Mouse (Mus musculus) hindbrain, postnatal 0 days (tissue): Measurements from ENCODE around the gene Aars. TPM values are rescaled to one million over a fixed set of nuclear protein-coding genes. Genes with fewer than 3 reads are reported as not detected.

Experiments used
- ATAC-seq: fragments of 200-750 bp; cut with Nextera tagmentation; 2 replicates; pipeline ENCODE4 v1.8.0; 2017; ENCODE audit warnings: mild to moderate bottlenecking, moderate TSS enrichment, moderate library complexity
- DNase-seq: peaks from one replicate; pipeline ENCODE4 v3.0.0-alpha.2; 2015; ENCODE audit warnings: low spot score
- H3K27ac ChIP-seq: fragments of 300-500 bp; sonication (generic); 2 replicates; pipeline ENCODE4 v1.5.1; 2014; ENCODE audit warnings: mild to moderate bottlenecking
- H3K27me3 ChIP-seq: fragments of 300-500 bp; sonication (generic); 2 replicates; pipeline ENCODE4 v1.6.1; 2014; ENCODE audit warnings: low read length, mixed read lengths; ENCODE audit not compliant: insufficient read depth
- H3K36me3 ChIP-seq: fragments of 300-500 bp; sonication (generic); 2 replicates; pipeline ENCODE4 v1.6.1; 2014; ENCODE audit warnings: low read length, mixed read lengths; ENCODE audit not compliant: insufficient read depth
- H3K4me1 ChIP-seq: fragments of 300-500 bp; sonication (generic); 2 replicates; pipeline ENCODE4 v1.6.1; 2014; ENCODE audit warnings: antibody characterized with exemption, low read length, mixed read lengths; ENCODE audit not compliant: insufficient read depth
- H3K4me2 ChIP-seq: fragments of 300-500 bp; sonication (generic); 2 replicates; pipeline ENCODE4 v1.6.1; 2014; ENCODE audit warnings: low read depth, mild to moderate bottlenecking, low read length, moderate library complexity, mixed read lengths
- H3K4me3 ChIP-seq: fragments of 300-500 bp; sonication (generic); 2 replicates; pipeline ENCODE4 v1.5.1; 2014; ENCODE audit warnings: low read length
- H3K9ac ChIP-seq: fragments of 300-500 bp; sonication (generic); replicated peaks from 2 replicates; pipeline ENCODE4 v1.6.1; 2014; ENCODE audit warnings: mild to moderate bottlenecking, low read length, moderate library complexity, mixed read lengths
- H3K9me3 ChIP-seq: fragments of 300-500 bp; sonication (generic); 2 replicates; pipeline ENCODE4 v1.6.1; 2016; ENCODE audit warnings: low read length, mixed read lengths
- CTCF ChIP-seq: IDR thresholded peaks from 2 replicates; pipeline ENCODE4 v1.5.1; 2016; ENCODE audit warnings: antibody characterized with exemption, control low read depth, low read depth
- WGBS: fragments of 180-500 bp; shearing (Covaris S2); extraction: QIAGEN DNeasy Blood & Tissue Kit; methylation state at CpG from one replicate; pipeline ENCODE4 v1.1.7; 2014; 5-methylcytosine and 5-hydroxymethylcytosine counted together
- polyA plus RNA-seq: library from polyadenylated mRNA; unstranded; fragments of >200 nt; fragmentation: Nextera tagmentation; extraction: Ambion mirVana; gene quantifications from 2 replicates; pipeline ENCODE4 v1.2.1, GENCODE M21; 2015
- total RNA-seq: library from RNA; depleted of rRNA; stranded (reverse); fragments of >200 nt; gene quantifications from 2 replicates; pipeline ENCODE4 v1.2.3, GENCODE M21; 2014

The Aars gene
- total and polyA plus RNA-seq, 2 experiments from 2014 or later: 82.2 to 99.5 TPM

DNA sequence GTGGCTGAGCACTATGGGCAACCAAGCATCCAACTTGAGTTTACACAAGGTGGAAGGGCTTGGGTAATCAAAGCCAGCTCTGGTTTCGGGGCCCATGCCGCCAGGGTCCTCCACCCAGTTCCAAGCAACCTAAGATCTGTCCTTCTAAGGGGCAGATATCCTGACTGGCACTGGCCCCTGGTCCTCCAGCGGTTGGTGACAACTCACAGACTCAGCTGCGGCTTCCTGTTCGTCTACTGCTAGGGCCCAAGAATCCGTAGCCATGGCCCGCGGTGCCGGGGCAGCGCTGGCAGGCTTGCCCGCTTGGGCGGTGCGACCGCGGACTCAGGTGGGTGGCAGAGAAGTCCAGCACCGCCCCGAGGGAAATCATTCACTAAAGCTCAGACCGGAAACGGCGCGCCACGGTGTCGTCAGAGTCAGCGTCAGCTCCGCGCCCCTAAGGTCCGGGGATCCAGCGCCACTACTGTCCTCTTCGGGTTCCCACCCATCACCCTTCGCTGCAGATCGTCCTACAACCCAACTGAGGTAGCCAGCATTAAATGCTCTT is 5.5 kb upstream of the Aars start:
- ATAC-seq (peak; percentile 97), DNase-seq (peak; percentile 95)
- peak overlapping the region; percentile 71 for H3K27ac ChIP-seq
- H3K36me3 ChIP-seq: no peaks in the 10 kb centered on the region
- no peaks in the 10 kb centered on the region for H3K27me3 ChIP-seq
- H3K9ac ChIP-seq: peak overlapping the region; percentile 76
- H3K9me3 ChIP-seq: no peaks in the 10 kb centered on the region
- H3K4me2 ChIP-seq: peak overlapping the region; percentile 67
- 0 out of 2 replicates have a peak, but pooled peaks have one; percentile 4 for TF ChIP-seq CTCF
- under 1% methylated on average over 31 of the region's 31 CpGs for WGBS
- no peaks in the 10 kb centered on the region for H3K4me1 ChIP-seq
- H3K4me3 ChIP-seq: peak overlapping the region; percentile 70

DNA sequence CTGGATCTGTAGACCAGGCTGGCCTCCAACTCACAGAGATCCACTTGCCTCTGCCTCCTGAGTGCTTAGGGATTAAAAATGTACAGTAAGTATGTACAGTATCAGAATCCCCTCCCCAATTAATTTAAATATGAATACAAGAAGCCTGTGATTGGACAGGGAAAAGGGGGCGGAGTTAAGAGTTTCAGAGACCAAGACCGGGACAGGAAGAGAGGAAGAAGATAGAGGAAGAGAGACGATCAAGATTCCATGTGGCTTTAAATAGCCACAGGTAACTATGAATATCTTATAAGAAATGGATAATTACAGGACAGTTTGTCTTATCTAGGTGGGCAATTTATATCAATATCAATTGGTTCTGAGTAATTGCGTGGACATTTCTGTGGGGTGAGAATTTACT is 3.4 kb upstream of the Aars start:
- H3K9me3 ChIP-seq: no peaks in the 10 kb centered on the region
- DNase-seq (no peak), ATAC-seq (no peak)
- H3K4me3 ChIP-seq: no peak overlapping the region
- no peak overlapping the region for H3K4me2 ChIP-seq
- no peaks in the 10 kb centered on the region for H3K27me3 ChIP-seq
- H3K36me3 ChIP-seq: no peaks in the 10 kb centered on the region
- H3K27ac ChIP-seq: no peak overlapping the region
- no peaks in the 10 kb centered on the region for H3K4me1 ChIP-seq
- 64% methylated on average over 4 of the region's 4 CpGs for WGBS
- TF ChIP-seq CTCF: no peak
- H3K9ac ChIP-seq: no peak overlapping the region

DNA sequence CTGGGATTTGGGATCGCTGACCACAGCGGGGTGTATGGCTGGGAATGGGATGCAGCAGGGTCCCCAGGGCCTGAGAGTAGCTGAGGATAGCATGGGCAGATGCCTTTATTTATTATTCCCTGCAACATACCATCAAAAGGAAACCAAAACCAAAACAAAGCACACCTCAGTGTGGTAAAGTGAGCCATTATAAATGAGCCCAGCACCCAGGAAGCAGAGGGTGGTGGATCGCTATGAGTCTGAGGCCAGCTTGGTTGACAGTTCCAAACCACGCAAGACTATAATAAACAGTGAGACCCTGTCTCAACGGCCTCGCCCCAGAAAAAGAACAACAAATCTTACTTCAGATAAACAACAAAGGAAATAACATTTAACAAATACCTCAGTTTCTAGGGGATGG is 2.9 kb upstream of the Aars start:
- Histone ChIP-seq H3K4me2 (no peak overlapping the region), H3K27ac (no peak overlapping the region), H3K4me3 (no peak overlapping the region), H3K4me1 (no peaks in the 10 kb centered on the region), H3K27me3 (no peaks in the 10 kb centered on the region), H3K9ac (no peak overlapping the region), H3K36me3 (no peaks in the 10 kb centered on the region), H3K9me3 (no peaks in the 10 kb centered on the region)
- TF ChIP-seq CTCF: no peak
- DNase-seq (no peak), ATAC-seq (no peak)
- WGBS: 80% methylated on average over 6 of the region's 6 CpGs

DNA sequence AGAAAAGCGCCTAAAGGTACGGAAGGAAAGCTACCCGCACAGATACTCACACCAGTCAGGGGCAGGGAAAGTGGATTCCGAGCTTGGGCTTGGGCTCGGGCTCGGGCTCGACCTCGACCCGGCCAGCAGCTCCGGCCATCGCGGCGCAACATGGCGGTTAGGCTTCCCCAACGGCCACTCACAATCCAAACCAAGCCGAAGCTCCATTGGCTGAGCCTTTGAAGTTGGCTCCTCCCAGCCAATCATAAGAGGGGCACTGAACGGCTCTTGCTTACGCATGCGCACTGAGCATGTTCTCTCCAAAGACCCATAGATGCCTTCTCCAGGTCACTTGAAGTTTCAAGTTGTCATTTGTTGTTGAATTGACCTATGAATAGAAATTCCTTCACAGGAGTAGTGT is 1.4 kb upstream of the Aars start, which contains the start of gene Ddx19b:
Gene Ddx19b (minus strand): TSS at position 180 of the 400 bp plus-strand sequence.
- ATAC-seq (no peak), DNase-seq (no peak)
- Histone ChIP-seq H3K9ac (no peak within 1 kb of the TSS), H3K27me3 (no peaks in the 10 kb centered on the region), H3K4me2 (no peak within 1 kb of the TSS), H3K4me1 (no peaks in the 10 kb centered on the region; the same call in 1 of the 2 replicates), H3K27ac (no peak within 1 kb of the TSS), H3K9me3 (no peaks in the 10 kb centered on the region), H3K4me3 (no peak within 1 kb of the TSS), H3K36me3 (peaks cover 10% of the 10 kb centered on the region; the same call in 1 of the 2 replicates)
- TF ChIP-seq CTCF: no peak
- WGBS: 96% methylated on average over 19 of the region's 19 CpGs

DNA sequence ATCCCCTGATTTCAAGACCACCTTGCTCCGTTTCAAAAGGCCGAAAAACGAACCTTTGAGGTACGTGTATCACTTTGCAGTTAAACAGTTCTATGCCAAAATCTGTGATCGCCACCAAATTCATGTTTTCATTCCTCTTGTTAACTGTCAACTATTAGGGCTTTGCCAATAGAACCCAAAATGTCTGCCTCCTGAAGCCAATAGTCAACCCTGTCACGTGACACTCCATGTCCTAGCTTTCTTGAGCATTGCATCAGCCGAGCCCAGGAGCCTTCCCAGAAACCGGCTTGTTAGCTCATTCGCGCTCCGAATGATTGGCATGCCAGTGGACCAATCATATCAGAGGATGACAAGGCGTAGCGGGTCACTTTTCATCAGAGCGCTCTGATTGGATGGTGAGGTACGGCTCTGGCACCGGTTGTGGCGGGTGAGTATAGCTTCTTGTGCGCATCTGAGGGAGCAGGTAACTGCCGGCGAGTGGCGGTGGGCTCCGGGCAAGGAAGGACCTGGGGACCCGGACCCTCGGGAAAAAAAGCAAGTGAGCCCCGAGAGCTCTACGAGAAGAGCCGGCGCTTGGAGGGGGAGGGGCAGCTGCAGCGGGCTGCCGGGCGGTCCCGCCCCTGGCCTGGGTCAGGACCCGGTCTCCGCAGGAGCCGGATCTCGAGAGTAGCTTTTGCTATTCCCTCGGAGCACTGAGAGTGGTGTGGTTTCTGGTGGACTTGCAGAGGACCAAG is 705 bp downstream of the Aars start:
- Histone ChIP-seq H3K9me3 (no peaks in the 10 kb centered on the region), H3K27me3 (no peaks in the 10 kb centered on the region), H3K27ac (peak overlapping the region; percentile 93), H3K4me1 (no peaks in the 10 kb centered on the region; the same call in 1 of the 2 replicates), H3K4me2 (peak overlapping the region; percentile 69), H3K9ac (peak overlapping the region; percentile 91), H3K36me3 (peaks cover 23% of the 10 kb centered on the region), H3K4me3 (peak overlapping the region; percentile 85)
- 6% methylated on average over 37 of the region's 37 CpGs for WGBS
- DNase-seq (peak; percentile 100), ATAC-seq (peak; percentile 100)
- TF ChIP-seq CTCF: no peak

DNA sequence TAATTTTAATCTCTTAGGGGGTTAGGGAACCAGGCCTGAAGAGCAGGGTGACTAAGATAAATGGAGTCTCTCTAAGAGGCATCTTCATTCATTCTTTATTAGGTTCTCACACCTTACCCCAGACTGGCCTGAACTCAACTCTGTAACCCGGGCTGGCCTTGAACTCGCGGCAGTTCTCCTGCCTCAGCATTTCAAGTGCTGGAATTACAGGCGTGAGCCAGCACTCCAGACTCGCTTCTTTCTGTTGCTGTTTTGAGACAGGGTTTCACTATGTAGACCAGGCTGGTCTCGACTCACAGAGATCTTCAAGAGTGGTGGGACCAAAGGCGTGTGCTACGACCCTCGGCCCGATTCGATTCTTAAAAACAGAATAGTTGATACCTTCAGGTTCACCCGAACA is 1.3 kb downstream of the Aars start:
- Histone ChIP-seq H3K4me3 (peak overlapping the region; percentile 85), H3K9me3 (no peaks in the 10 kb centered on the region), H3K4me1 (no peaks in the 10 kb centered on the region; the same call in 1 of the 2 replicates), H3K36me3 (peaks cover 30% of the 10 kb centered on the region), H3K9ac (peak overlapping the region; percentile 91), H3K4me2 (peak overlapping the region; percentile 69), H3K27me3 (no peaks in the 10 kb centered on the region), H3K27ac (peak overlapping the region; percentile 93)
- no peak for TF ChIP-seq CTCF
- no peak; the same call in 1 of the 2 replicates for ATAC-seq
- DNase-seq: peak; percentile 38
- 22% methylated on average over 12 of the region's 12 CpGs for WGBS

DNA sequence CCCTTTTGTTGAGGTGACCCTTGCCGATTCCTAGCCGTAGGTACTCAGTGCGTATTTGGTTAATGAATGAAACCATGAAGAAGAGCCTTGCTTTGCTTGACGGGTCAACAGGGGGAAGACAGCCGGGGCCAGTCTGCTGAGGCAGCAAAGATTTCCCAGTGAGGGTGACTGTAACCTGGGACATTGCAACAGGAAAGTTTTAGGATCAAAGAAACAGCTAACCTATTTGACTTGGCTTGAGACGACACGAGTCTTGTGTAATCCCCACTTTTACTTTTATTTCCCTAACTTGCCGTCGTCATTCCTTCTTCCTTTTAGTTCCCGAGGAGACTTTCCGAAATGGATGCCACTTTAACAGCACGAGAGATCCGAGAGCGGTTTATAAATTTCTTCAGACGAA is 3.6 kb downstream of the Aars start:
- Histone ChIP-seq H3K27ac (no peak overlapping the region), H3K4me1 (no peaks in the 10 kb centered on the region; the same call in 1 of the 2 replicates), H3K9ac (no peak overlapping the region), H3K4me3 (no peak overlapping the region), H3K36me3 (peaks cover 46% of the 10 kb centered on the region), H3K27me3 (no peaks in the 10 kb centered on the region), H3K4me2 (no peak overlapping the region), H3K9me3 (no peaks in the 10 kb centered on the region)
- no peak for TF ChIP-seq CTCF
- 94% methylated on average over 15 of the region's 15 CpGs for WGBS
- ATAC-seq (no peak), DNase-seq (no peak)
